ENCODE assay signal across 8 mouse cellular contexts in the genomic region with DNA sequence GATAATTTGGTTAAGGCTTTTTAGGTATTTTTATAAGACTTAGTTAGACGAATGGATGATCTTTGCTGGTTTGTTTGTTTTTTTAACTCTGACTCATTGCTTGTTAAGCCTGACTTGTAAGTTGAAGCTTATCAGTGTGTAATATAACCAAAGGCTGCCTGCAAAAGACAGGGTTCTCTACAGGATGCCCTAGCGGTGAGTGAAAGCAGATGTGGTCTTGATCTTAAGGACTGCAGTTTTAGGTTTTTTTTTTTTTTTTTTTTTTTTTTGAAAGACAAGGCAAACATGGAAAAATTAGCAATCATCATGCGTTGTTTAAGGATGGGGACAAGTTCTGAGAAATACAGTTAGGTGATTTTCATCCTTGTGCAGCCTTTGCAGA. TPM values are rescaled to one million over a fixed set of nuclear protein-coding genes. Genes with fewer than 3 reads are reported as not detected.
DNase-seq lines count a peak whose midpoint lies in the region; ATAC-seq and TF ChIP-seq lines count a peak whose summit lies in the region.

No protein-coding gene starts in this region.

- H3K27me3 ChIP-seq in intestine, embryonic 14.5 days (replicated peaks; ENCODE audit: control insufficient read depth, insufficient read depth, low read length): no peaks in the 10 kb centered on the region
- H3K27me3 ChIP-seq in intestine, embryonic 16.5 days (replicated peaks; ENCODE audit: control insufficient read depth, insufficient read depth, low read length): no peaks in the 10 kb centered on the region

- TF ChIP-seq CTCF in cortical plate, adult 2 months (IDR thresholded peaks at IDR 0.05; ENCODE audit: extremely low read depth, insufficient read depth, low read length): no peak

- ATAC-seq in intestine, embryonic 14.5 days (replicated peaks; ENCODE audit: low FRiP score, low TSS enrichment, low read depth): no peak
- ATAC-seq in intestine, embryonic 16.5 days: no peak
- ATAC-seq in megakaryocyte progenitor cell, adult 5-6 weeks (replicated peaks; ENCODE audit: poor library complexity): peak; percentile 49

- H3K9me3 ChIP-seq in intestine, embryonic 14.5 days (ENCODE audit: control insufficient read depth, low read length): no peaks in the 10 kb centered on the region
- H3K9me3 ChIP-seq in intestine, embryonic 16.5 days (ENCODE audit: control insufficient read depth, low read length): no peaks in the 10 kb centered on the region

- intact Hi-C loops in left cerebral cortex, postnatal 14 days (cut with DNase I): no loop called here

- H3K4me3 ChIP-seq in intestine, embryonic 14.5 days (ENCODE audit: low read depth, low read length): no peak overlapping the region
- H3K4me3 ChIP-seq in intestine, embryonic 16.5 days (ENCODE audit: low read length): no peak overlapping the region
- H3K4me3 ChIP-seq in cortical plate, adult 2 months (ENCODE audit: insufficient read depth, low read length): peak overlapping the region; percentile 73; the same call in 1 of the 2 replicates

- no peak overlapping the region for H3K27ac ChIP-seq in intestine, embryonic 14.5 days (ENCODE audit: low read depth)
- no peak overlapping the region for H3K27ac ChIP-seq in intestine, embryonic 16.5 days (ENCODE audit: low read length)
- no peak overlapping the region for H3K27ac ChIP-seq in cortical plate, adult 2 months (ENCODE audit: insufficient read depth, low read length)

- no peak for DNase-seq in intestine, embryonic 14.5 days (ENCODE audit: low spot score)
- peak; percentile 64 for DNase-seq in CD4-positive, CD25-positive, alpha-beta regulatory T cell, adult 2 months (ENCODE audit: low read depth, low spot score)
- DNase-seq in right cerebral cortex, adult 2 months (ENCODE audit: low spot score in 2 of 2): no peak
- DNase-seq in adrenal gland, postnatal 36 days: no peak
- no peak for DNase-seq in left cerebral cortex, postnatal 14 days (ENCODE audit: low spot score in 2 of 2)

- 35% methylated on average over 3 of the region's 3 CpGs for WGBS in intestine, embryonic 14.5 days
- WGBS in intestine, embryonic 16.5 days: 41% methylated on average over 3 of the region's 3 CpGs

- H3K4me2 ChIP-seq in intestine, embryonic 14.5 days (ENCODE audit: low read length): peak overlapping the region; percentile 65
- no peak overlapping the region for H3K4me2 ChIP-seq in intestine, embryonic 16.5 days (ENCODE audit: low read depth, low read length)

- no peak overlapping the region for H3K9ac ChIP-seq in intestine, embryonic 14.5 days (ENCODE audit: low read length)
- no peak overlapping the region for H3K9ac ChIP-seq in intestine, embryonic 16.5 days (ENCODE audit: low read depth, low read length)

- peaks cover 23% of the 10 kb centered on the region for H3K4me1 ChIP-seq in intestine, embryonic 14.5 days (replicated peaks; ENCODE audit: control insufficient read depth, insufficient read depth, low read length)
- peaks cover 27% of the 10 kb centered on the region for H3K4me1 ChIP-seq in intestine, embryonic 16.5 days (ENCODE audit: control insufficient read depth, insufficient read depth, low read length)
- peaks cover 5% of the 10 kb centered on the region for H3K4me1 ChIP-seq in cortical plate, adult 2 months (ENCODE audit: control insufficient read depth, insufficient read depth, low read length)

- H3K36me3 ChIP-seq in intestine, embryonic 14.5 days (ENCODE audit: control insufficient read depth, insufficient read depth, low read length): no peaks in the 10 kb centered on the region
- H3K36me3 ChIP-seq in intestine, embryonic 16.5 days (ENCODE audit: control insufficient read depth, insufficient read depth, low read length): no peaks in the 10 kb centered on the region

- no peak for TF ChIP-seq POLR2A in cortical plate, adult 2 months (IDR thresholded peaks at IDR 0.05; ENCODE audit: extremely low read depth, insufficient read depth, low read length)

RNA-seq across cellular contexts. Expression of gene Rnf115, which starts 1.9 kb away (rescaled TPM):
- 44.6 and 47.2 TPM in 2 replicates for polyA plus RNA-seq in intestine, embryonic 14.5 days (2014; fragmentation: Nextera tagmentation; extraction: Ambion mirVana)
- 43.6 and 47.3 TPM in 2 replicates for polyA plus RNA-seq in intestine, embryonic 16.5 days (2015; fragmentation: Nextera tagmentation; extraction: Ambion mirVana)
- 52.3 and 54.9 TPM in 2 replicates for polyA plus RNA-seq in cortical plate, adult 2 months (2012; rRNA removed)
- total RNA-seq in megakaryocyte progenitor cell, adult 5-6 weeks (2015): 71.4 and 76.5 TPM in 2 replicates
- 70.7 and 81.6 TPM in 2 replicates for total RNA-seq in megakaryocyte progenitor cell, adult 5-6 weeks (2017)
- total RNA-seq in adrenal gland, postnatal 36 days (2021): 10 to 100 TPM; 37.4 to 43.1 TPM
- total RNA-seq in left cerebral cortex, postnatal 14 days (2021): 10 to 100 TPM; 72.8 to 76.7 TPM

RNA-seq across cellular contexts. Expression of gene Polr3c, which starts 2.0 kb away (rescaled TPM):
- polyA plus RNA-seq in intestine, embryonic 14.5 days (2014; fragmentation: Nextera tagmentation; extraction: Ambion mirVana): 34.5 and 38.5 TPM in 2 replicates
- polyA plus RNA-seq in intestine, embryonic 16.5 days (2015; fragmentation: Nextera tagmentation; extraction: Ambion mirVana): 37.7 and 41.0 TPM in 2 replicates
- 35.3 and 36.5 TPM in 2 replicates for polyA plus RNA-seq in cortical plate, adult 2 months (2012; rRNA removed)
- total RNA-seq in megakaryocyte progenitor cell, adult 5-6 weeks (2015): 31.2 and 35.2 TPM in 2 replicates
- 19.8 and 27.7 TPM in 2 replicates for total RNA-seq in megakaryocyte progenitor cell, adult 5-6 weeks (2017)
- 10 to 100 TPM; 24.4 to 32.0 TPM for total RNA-seq in adrenal gland, postnatal 36 days (2021)
- total RNA-seq in left cerebral cortex, postnatal 14 days (2021): 10 to 100 TPM; 25.5 to 27.7 TPM

RNA-seq across cellular contexts. Expression of gene Nudt17, which starts 21.0 kb away (rescaled TPM):
- polyA plus RNA-seq in intestine, embryonic 14.5 days (2014; fragmentation: Nextera tagmentation; extraction: Ambion mirVana): 6.3 and 7.5 TPM in 2 replicates
- 5.6 and 6.2 TPM in 2 replicates for polyA plus RNA-seq in intestine, embryonic 16.5 days (2015; fragmentation: Nextera tagmentation; extraction: Ambion mirVana)
- 16.8 and 19.6 TPM in 2 replicates for polyA plus RNA-seq in cortical plate, adult 2 months (2012; rRNA removed)
- 0.59 TPM in 1 of 2 replicates, not detected in the other for total RNA-seq in megakaryocyte progenitor cell, adult 5-6 weeks (2015)
- total RNA-seq in megakaryocyte progenitor cell, adult 5-6 weeks (2017): not detected in 2 replicates
- under 1 TPM; 0.49 to 0.66 TPM for total RNA-seq in adrenal gland, postnatal 36 days (2021)
- 1 to 10 TPM; 5.7 to 6.6 TPM for total RNA-seq in left cerebral cortex, postnatal 14 days (2021)

RNA-seq across cellular contexts. Expression of gene Pias3, which starts 33.2 kb away (rescaled TPM):
- polyA plus RNA-seq in intestine, embryonic 14.5 days (2014; fragmentation: Nextera tagmentation; extraction: Ambion mirVana): 35.5 and 40.0 TPM in 2 replicates
- 35.7 and 36.6 TPM in 2 replicates for polyA plus RNA-seq in intestine, embryonic 16.5 days (2015; fragmentation: Nextera tagmentation; extraction: Ambion mirVana)
- polyA plus RNA-seq in cortical plate, adult 2 months (2012; rRNA removed): 24.6 and 25.4 TPM in 2 replicates
- total RNA-seq in megakaryocyte progenitor cell, adult 5-6 weeks (2015): 4.0 and 8.1 TPM in 2 replicates
- 2.6 and 6.7 TPM in 2 replicates for total RNA-seq in megakaryocyte progenitor cell, adult 5-6 weeks (2017)
- 10 to 100 TPM; 24.2 to 24.4 TPM for total RNA-seq in adrenal gland, postnatal 36 days (2021)
- total RNA-seq in left cerebral cortex, postnatal 14 days (2021): 10 to 100 TPM; 17.6 to 22.7 TPM

RNA-seq across cellular contexts. Expression of gene Ankrd35, which starts 59.5 kb away (rescaled TPM):
- polyA plus RNA-seq in intestine, embryonic 14.5 days (2014; fragmentation: Nextera tagmentation; extraction: Ambion mirVana): 0.20 and 0.38 TPM in 2 replicates
- 0.28 and 0.39 TPM in 2 replicates for polyA plus RNA-seq in intestine, embryonic 16.5 days (2015; fragmentation: Nextera tagmentation; extraction: Ambion mirVana)
- 7.8 and 8.5 TPM in 2 replicates for polyA plus RNA-seq in cortical plate, adult 2 months (2012; rRNA removed)
- total RNA-seq in megakaryocyte progenitor cell, adult 5-6 weeks (2015): not detected in 2 replicates
- total RNA-seq in megakaryocyte progenitor cell, adult 5-6 weeks (2017): not detected in 2 replicates
- 1 to 10 TPM; 1.3 to 3.9 TPM for total RNA-seq in adrenal gland, postnatal 36 days (2021)
- 1 to 10 TPM; 4.6 to 7.6 TPM for total RNA-seq in left cerebral cortex, postnatal 14 days (2021)

Comparison
In these comparisons a context has a peak if more than half of its experiments do, and no peak if none do; other contexts are left out.
1. RNA of gene Nudt17, which starts 21.0 kb away (total RNA-seq): 5.7 to 6.6 TPM in left cerebral cortex, postnatal 14 days; 0.49 to 0.66 TPM in adrenal gland, postnatal 36 days and 0.59 TPM in megakaryocyte progenitor cell, adult 5-6 weeks; every median in the first group is over 4 times any median in the second.